Mouse (Mus musculus) Muller cell, postnatal 12 days (primary cell): ENCODE measurements around the gene Ncoa7.
A peak's percentile ranks its signal among the peaks of the same experiment; 100 is the strongest.

Source experiments
- DNase-seq: peaks from one replicate; pipeline ENCODE4 v3.0.0-alpha.2; 2015; ENCODE audit errors: inconsistent ontology term

Gene Ncoa7

DNA sequence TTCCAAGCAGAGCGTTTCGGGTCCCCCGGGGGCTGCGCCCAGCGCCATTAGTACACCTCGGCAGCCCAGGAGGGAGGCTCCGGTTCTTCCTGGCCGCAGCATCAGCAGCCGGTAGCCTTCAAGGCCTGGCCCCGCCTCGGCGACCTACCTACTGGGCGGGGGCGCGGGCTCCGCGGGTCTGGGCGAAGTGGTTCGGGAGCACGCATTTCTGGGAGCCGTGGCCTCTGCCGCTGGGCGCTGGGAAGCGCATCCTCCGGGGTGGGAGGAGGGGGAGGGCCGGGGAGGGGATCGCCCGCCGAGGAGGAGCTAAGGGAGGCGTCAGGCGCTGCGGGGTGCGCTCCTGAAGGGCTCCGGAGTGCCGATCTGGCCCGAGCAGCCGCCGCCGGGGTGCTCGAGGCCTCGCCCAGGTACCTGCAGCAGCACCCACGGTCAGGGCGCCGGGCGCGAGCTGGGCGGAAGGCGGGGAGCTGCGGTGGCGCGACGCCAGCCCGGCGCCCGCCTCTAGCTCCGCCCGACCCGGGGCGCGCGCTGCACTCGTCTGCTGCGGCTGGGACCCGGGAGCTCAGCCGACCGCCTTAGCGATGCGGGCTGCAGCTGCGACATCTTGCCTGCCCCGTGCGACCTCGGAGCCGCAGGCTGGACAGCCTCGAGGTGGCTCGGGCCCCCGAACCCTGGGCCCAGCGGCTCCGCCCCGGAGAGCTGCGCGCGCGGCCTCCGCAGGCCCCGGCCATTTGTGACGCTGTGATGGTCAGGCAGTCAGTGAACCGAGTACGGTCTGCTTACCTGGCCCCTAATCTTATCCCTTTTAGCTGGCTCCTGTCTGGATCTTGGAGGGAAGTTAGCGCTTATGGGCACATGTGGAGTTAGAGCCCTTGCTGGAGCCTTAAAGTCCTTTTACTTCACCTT, at the start of gene Ncoa7:
Gene Ncoa7 (minus strand): TSS at position 646 of the 906 bp plus-strand sequence.
- peak; percentile 90 for DNase-seq

DNA sequence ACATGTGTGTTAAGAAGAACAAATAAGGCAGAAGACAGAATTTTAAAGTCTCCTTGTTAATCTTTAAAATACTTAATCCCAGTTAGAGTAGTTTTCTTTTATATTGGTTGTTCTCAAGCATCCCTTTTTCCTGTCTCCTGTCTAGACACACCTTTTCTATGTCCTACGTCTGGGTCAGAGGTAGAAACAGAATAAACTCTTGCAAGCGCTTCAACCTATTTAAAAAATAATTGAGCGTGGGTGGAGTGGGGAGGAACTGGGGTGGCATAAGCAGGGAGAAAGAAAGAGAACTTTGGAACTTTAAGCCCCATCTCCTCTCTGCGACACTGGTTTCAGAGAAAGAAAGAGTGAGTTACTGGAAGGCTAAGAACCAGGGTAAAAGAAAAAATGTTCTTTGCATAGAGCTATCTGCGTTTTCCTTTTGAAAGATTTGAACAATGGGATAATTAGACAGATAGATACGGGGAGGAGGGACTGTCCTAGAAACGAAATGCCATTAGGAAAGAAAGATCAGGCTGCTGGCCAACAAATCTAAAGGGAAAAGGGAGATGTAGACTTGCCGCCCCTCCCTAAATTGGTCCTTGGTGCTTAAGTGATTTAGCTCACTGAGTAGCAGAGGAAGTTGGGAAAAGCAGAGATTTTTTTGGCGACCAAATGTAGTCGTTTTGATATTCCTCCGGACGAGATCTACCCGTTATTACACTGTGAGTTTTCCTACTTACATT, 42.1 kb upstream of the Ncoa7 start:
- peak; percentile 62 for DNase-seq

- peak; percentile 83 for DNase-seq
These were observed 41.3 kb upstream of the Ncoa7 start for GRCm38 (mm10) chr10:30844191-30845010.

DNA sequence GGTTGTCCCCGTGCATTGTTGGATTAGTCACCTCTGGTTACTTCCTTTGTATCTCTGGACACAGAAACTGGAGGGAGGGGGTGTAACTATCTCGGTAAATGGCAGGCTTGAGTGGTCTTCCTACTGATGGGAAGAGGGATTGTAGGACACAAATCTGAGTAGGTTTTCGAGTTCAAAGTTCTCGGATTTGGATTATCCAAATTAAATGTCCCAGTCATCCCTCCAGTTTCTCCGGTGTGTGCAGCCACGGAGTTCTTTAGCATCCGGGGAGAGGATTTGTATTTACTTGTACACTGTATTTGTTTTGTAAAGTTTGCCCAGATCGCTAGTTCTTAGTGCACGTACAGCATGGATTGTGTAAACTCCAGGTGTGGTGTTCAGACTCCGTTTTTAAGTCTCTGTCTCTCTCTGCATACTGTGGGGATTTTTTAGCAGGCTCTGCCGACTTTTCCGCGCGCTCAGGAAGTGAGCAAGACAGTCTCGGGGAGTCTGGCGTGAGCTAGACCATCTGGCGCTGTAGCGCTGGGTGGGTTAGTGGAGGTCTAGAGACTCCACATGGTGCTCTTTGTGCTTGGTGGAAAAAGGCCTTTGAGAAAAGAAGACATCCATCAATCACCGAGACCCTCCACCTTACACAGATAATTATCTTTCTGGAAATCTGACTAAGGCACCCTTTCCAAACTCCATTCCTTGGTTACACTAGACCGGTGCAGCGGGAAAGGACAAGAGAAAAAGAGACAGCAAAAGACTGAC, 40.5 kb upstream of the Ncoa7 start:
- DNase-seq: no peak

- peak; percentile 100 for DNase-seq
These were observed 39.7 kb upstream of the Ncoa7 start, which contains the start of gene Hey2 for GRCm38 (mm10) chr10:30842643-30843437. Hey2 (minus strand) TSS chr10:30842801.

DNA sequence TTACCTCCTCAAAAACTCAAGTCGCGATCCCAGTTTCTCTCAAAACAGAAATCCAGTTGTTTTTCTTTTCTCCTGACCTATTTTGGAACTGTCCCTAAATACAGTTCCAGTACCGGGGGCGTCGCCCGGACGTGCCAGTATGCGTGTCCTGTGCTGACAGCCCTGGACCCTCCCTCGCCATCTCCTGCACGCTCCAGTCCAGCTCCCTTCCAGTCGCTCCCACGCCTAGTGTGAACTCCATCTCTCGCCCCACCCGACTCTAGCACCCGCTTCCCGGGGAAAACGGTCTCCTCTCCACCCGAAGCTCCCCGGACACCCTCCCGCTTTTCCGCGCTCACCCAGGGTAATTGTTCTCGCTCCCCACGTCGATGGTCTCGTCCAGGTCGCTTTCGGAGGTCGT, 39.1 kb upstream of the Ncoa7 start:
- DNase-seq: no peak

GRCm38 (mm10) chr10:30840824-30841223, 37.7 kb upstream of the Ncoa7 start:
- DNase-seq: peak; percentile 20

DNA sequence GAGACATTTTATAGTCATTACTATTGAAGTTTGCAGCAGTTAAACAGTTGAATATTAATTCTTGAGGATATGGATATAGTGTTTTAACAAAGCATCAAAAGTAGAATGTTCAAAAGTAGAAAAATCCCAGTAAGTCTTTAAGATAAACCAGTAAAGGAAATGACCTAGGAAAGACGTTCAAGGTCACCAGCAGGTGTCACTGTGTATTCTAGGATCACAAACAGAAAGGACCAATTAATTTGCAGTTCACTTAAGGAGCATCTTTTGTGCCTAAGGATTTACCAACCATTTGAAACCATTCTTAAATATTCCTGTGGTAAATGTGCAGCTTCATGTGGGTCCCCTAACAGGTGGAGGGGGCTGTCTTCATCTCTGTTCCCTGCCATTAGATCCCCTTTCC, 35.1 kb upstream of the Ncoa7 start:
- peak; percentile 41 for DNase-seq

DNA sequence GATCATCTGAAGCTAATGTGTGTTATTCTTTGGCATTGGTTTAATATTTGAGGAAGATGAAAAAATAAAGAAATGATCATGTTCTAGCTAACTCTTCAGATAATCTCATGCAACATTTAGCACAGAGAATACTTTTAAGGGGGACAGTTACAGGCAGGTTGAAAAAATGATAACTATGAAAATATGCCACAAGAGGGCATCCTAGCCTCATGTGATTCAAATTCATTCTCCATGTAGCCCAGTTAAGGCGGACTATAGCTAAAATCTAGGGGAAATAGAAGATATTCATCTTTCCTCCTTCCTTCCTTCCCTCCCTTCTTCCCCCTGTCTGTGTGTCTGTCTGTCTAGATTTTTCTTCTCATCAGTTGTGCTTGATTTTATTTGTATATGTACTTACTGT, 21.9 kb upstream of the Ncoa7 start:
- peak; percentile 45 for DNase-seq

DNA sequence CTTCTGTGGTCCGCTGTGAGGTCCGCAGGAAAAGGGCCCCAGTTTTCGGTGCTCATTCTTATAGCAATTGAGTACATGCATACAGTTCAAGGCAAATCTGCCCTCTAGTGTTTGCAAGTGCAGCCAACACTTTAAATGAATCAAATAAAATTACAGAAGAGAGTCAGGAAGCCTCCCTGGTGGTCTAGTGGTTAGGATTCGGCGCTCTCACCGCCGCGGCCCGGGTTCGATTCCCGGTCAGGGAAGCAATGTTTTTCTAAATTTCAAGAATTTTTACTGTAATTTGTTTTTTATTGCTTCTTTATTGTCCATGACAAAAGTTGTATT, 7.8 kb upstream of the Ncoa7 start:
- DNase-seq: peak; percentile 81

- DNase-seq: peak; percentile 70
These were observed 7.3 kb upstream of the Ncoa7 start for GRCm38 (mm10) chr10:30810247-30810966.

GRCm38 (mm10) chr10:30803587-30804253, 594 bp upstream of the Ncoa7 start:
- no peak for DNase-seq

DNA sequence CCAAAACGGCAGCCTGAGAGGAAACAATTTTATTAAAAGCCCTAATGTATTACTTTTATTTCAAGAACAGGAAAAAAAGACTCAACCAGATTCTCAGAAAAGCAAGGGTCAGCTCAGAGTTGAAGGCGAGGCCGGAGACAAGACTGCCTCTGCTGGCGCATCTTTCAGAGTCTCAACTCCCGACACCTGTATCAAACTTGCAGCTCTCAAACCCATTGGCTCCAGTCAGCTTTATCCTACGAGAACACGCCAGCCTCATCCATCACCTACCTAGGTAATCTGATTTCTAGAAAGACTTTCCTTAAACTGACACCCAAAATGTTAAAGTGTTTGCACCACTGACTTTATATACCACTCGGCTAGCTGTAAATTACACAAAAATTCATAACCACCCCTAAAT, 1.1 kb downstream of the Ncoa7 start:
- peak; percentile 30 for DNase-seq

DNA sequence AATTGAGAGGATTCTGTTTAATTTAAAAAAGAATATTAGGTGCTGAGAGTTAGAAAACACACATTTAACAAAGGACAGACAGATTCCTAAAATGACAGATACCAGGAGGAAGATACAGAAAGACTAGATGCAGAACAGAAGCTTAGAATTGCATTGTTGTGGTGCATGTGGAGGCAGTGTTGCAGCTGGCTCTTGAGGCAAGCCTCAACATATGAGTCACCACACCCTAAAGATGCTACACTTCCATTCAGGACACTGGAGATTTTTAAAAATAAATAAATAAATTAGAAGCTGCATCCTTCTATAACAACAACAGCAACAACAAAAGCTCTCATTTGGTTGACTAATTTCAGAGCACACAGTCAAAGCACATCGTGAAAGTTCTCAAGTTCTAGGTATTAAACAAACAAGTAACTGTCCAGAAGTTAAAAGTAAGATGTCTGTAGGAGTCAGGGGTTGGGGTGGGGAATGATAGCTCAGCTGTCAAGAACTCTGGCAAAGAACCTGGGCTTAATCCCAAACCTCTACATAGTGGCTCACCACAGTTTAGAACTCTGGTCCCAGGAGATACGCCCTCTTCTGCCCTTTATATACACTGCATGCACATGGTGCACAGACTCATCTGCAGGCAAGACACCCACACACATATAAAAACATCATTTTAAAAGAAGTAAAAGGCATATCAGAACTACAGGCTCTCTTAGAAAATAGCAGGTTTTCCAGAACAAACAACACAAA, 3.2 kb downstream of the Ncoa7 start:
- no peak for DNase-seq

- DNase-seq: no peak
These were observed 6.5 kb downstream of the Ncoa7 start for GRCm38 (mm10) chr10:30796469-30797261.

DNA sequence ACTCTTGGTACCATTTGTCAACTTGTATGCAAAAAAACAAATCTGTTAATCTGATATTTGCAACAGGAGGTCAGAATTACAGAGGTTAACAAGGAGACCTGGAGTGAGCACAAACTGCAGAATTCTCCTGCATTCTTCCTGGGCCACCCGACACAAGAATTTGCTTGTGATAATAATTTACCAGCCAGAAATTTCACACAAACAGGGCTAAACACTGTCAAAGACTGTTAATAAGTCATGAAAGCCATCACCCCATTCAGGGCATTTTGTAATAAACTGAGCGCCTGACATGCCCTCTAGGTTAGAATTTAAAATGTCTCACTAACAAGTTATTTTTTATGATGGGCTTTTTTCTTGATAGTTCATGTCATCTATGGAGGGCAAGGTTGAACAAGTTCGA, 12.1 kb downstream of the Ncoa7 start:
- no peak for DNase-seq

- no peak for DNase-seq
These were observed 13.6 kb downstream of the Ncoa7 start for GRCm38 (mm10) chr10:30789521-30789920.

- no peak for DNase-seq
These were observed 14.8 kb downstream of the Ncoa7 start for GRCm38 (mm10) chr10:30788340-30788721.
